Mouse (Mus musculus): ENCODE measurements around the gene Focad. TPM values are rescaled to one million over a fixed set of nuclear protein-coding genes. Genes with fewer than 3 reads are reported as not detected.

The Focad gene
- total RNA-seq, 1 experiment from 2014 or later: 12.9 TPM

DNA sequence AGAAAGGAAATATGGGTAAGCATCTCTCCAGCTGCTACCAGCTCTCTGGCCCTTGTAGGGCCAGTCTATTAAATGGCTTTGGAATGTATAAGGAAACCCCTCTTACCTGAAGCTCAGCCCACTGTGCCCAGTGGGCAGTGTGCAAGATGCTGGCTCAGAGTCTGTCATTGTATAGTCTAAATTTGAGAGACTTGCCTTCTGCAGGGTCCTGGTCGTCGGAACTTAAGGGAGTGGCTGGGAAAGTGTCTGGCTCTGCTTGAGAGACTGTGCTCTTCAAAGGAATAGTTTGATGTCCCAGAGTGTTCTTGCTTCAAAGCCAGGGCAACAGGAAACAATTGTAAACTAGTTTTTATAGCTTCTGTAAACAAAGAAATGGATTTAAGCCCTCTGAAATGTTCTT lies 41.5 kb downstream of the Focad start:
- ATAC-seq (replicated peaks in 1 of 2; ENCODE audit: insufficient read depth in 1 of 2, low FRiP score in 2 of 2, low TSS enrichment in 1 of 2, low read depth in 1 of 2, poor library complexity in 2 of 2, severe bottlenecking in 2 of 2): no peak

DNA sequence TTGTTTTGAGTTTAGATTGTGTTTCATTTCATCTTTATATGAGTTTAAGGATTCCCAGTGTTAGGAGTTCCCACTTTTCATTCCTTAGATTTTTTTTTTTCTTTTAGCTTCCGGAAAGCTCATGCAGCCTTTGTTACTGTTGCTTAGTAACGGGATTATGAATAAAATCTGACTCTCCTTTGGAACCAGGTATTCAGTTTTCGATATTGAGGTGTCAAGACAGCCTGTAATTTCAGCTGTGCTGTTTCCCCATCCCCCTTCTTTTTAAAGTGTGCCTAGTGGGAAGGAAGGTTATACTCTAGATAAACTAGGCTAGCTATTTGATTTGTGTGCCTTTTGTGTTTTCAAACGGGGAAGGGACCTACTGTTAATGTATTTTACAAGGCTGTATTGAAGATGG lies 42.1 kb downstream of the Focad start:
- ATAC-seq (replicated peaks in 1 of 2; ENCODE audit: insufficient read depth in 1 of 2, low FRiP score in 2 of 2, low TSS enrichment in 1 of 2, low read depth in 1 of 2, poor library complexity in 2 of 2, severe bottlenecking in 2 of 2): no peak

DNA sequence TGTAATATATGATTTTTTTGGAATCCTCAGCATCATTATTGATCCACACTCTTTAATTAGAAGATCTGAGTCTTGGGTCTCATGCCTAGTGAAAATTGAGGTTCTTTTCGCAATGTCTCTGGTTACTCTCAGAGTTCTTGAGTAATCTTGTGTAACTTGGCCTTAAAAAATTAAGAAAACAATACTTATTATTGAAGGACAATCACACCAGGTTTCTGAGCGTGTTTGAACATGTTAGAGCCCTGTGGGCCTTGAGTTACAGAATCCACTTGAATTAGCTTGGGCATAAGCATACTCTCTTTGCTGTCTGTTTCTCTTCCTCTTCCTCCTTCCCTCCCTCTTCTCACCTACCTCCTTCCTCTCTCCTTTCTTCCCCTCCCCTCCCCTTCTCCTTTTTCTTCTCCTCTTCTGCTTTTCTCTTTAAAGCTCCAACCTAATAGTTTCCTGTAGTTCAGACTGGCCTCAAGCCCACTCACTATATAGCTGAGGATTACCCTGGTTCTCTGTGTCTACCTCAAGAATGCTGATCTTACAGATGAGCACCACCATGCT lies 44.0 kb downstream of the Focad start:
- ATAC-seq (replicated peaks in 1 of 2; ENCODE audit: insufficient read depth in 1 of 2, low FRiP score in 2 of 2, low TSS enrichment in 1 of 2, low read depth in 1 of 2, poor library complexity in 2 of 2, severe bottlenecking in 2 of 2): no peak; a peak in 1 of 4 replicates

DNA sequence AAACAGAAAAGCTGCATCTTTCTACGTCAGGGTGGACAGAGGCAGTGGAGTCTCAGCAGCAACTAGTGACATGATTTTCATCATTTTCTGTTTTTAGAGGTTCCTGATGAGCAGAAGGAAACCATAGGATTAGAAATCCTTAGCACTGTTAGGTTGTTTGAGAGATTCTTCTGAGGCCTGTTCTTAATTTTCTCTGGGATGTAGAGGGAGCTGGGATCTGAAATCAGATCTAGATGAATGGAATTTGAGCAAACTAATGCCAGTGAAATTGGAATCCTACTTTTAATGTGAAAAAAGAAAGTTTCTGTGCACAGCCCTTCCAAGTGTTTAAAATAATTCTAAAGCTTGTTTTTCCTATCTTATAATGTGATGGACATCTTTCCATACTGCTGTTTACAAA lies 55.0 kb downstream of the Focad start:
- ATAC-seq (replicated peaks in 1 of 2; ENCODE audit: insufficient read depth in 1 of 2, low FRiP score in 2 of 2, low TSS enrichment in 1 of 2, low read depth in 1 of 2, poor library complexity in 2 of 2, severe bottlenecking in 2 of 2): no peak

DNA sequence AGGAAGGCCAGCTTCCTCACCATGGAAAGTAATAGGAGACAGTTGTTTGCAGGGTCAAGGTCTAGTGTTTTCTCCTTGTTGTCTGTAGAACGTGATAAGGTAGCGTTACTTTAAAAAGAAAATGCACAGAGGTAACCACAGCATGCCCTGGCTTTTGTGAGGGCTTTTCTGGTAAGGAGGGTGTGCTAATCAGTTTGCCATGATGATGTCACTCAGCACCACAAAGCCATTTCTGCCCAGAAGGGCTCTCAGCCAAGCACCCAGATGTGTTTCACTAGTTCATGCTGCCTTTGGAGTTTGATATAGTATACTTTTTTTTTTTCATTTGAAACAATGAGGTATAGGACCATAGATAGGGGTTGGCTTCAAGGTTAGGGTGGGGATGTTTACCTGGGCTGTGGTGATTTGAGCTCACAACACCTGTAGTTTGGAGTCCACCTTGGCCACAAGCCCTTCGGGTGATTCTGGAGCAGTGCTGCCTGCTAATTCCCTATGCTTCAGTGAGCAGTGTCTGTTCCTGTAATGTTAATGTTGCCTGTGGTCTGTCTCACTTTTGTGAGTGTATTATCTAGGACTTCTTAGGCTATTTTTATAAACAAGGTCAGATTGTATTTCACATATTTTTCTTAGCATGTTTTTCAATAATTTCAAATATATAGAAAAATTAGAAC lies 61.2 kb downstream of the Focad start:
- ATAC-seq (replicated peaks in 1 of 2; ENCODE audit: insufficient read depth in 1 of 2, low FRiP score in 2 of 2, low TSS enrichment in 1 of 2, low read depth in 1 of 2, poor library complexity in 2 of 2, severe bottlenecking in 2 of 2): no peak

DNA sequence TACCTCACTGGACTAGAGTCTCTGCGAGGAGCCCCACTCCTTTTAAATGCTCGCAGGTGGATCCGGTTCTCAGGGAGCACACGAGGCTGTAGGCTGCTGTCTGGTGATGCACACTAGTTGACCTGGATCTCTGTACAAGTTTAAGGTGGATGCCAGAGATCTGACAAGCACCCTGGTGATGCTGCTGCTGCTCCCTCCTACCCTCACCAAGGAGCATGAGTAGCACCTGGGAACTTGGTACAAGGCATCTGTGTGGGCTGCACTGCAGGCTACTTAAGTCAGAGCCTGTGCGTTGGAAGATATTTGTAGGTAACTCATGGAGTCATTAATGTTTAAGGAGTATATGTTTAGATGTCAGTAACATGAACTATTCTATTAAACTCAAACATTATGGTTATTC lies 62.5 kb downstream of the Focad start:
- no peak for ATAC-seq (replicated peaks in 1 of 2; ENCODE audit: insufficient read depth in 1 of 2, low FRiP score in 2 of 2, low TSS enrichment in 1 of 2, low read depth in 1 of 2, poor library complexity in 2 of 2, severe bottlenecking in 2 of 2)

DNA sequence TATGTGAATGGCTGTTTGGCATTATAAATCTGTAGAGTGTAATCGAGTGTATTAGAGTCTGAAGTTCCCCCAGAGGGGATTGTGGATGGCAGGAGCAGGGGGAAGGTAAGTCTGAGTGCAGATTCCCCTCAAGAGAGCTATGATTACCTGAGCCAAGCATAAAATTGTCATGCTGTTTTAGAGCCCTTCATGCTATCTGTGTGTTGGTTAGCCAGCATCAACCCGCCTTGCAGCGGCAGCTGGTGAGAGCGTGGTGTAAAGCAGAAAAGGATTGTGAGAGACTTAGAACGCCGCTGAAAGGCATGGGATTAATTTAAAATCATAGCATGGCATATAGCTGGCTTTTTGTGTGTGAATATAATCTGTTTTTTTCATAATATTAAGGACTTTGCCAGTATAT lies 63.2 kb downstream of the Focad start:
- ATAC-seq (replicated peaks in 1 of 2; ENCODE audit: insufficient read depth in 1 of 2, low FRiP score in 2 of 2, low TSS enrichment in 1 of 2, low read depth in 1 of 2, poor library complexity in 2 of 2, severe bottlenecking in 2 of 2): no peak

DNA sequence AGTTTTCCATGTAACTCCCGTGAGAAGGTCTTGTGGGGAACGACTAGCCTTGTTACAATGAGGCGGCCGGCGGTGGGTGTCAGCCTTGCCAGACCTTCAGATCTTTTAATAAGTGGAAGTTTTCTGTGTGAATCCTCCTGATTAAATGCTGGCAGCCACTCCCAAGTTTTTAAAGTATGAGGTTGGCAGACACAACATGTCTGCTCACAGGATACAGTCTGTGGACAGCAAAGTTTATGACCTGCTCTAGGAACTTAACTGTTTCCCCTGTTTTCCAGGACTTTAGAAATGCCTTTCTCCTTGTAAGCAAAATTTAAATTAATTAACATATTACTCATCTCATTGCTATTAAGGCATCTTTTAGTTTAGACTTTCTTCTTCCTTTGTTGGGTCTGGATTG lies 64.8 kb downstream of the Focad start:
- ATAC-seq (replicated peaks in 1 of 2; ENCODE audit: insufficient read depth in 1 of 2, low FRiP score in 2 of 2, low TSS enrichment in 1 of 2, low read depth in 1 of 2, poor library complexity in 2 of 2, severe bottlenecking in 2 of 2): no peak

DNA sequence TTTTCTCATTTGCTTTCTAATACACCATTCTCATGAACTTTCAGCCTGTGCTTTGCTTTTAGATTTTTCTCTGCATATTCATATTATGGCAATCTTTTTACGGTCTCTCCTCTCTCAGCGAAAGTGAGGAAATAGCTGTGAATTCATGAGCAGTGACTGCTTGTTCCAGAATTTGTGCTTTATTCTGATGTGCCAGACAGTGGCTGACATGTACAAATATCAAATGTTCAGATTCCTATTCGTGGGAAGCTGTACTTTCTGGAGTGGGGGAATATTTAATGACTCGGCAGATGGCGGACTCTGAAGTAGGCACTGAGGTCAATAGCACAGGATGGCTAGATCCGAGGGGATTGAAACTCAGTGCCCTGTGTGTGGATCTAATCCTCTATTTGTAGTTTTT lies 65.3 kb downstream of the Focad start:
- no peak for ATAC-seq (replicated peaks in 1 of 2; ENCODE audit: insufficient read depth in 1 of 2, low FRiP score in 2 of 2, low TSS enrichment in 1 of 2, low read depth in 1 of 2, poor library complexity in 2 of 2, severe bottlenecking in 2 of 2)

DNA sequence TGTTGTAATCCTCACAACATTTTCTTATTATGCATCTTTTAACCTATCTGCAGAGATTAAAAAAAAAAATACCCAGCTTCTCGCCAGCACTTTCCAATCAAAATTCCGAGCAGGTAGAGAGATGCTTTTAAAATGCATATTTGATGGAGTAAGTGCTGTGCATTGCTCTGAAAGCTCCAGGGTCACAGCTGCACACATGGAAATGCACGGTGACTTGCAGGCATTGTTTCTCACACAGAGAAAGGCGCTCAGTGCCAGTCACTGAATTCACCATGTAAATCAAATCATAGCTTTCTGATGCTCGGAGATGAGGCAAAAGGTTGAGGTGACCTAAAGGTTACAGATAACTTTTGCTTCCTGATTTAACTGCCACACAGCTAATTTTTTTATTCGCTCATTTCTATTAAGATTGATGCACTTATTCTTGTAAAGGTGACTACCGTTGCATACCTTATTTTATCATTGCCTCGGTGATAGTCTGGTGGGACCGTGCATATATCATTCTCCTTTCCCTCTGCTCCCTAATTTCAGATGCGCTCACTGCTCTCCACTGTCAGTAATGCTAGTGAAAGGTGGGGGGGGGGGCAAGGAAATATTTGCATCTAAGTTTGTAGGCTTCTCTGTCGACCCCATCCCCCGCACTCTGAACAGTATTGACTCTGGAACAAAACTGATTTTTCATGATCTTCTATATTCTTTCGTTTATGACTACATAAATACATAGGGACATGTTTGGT lies 69.2 kb downstream of the Focad start:
- no peak for ATAC-seq (replicated peaks in 1 of 2; ENCODE audit: insufficient read depth in 1 of 2, low FRiP score in 2 of 2, low TSS enrichment in 1 of 2, low read depth in 1 of 2, poor library complexity in 2 of 2, severe bottlenecking in 2 of 2)

DNA sequence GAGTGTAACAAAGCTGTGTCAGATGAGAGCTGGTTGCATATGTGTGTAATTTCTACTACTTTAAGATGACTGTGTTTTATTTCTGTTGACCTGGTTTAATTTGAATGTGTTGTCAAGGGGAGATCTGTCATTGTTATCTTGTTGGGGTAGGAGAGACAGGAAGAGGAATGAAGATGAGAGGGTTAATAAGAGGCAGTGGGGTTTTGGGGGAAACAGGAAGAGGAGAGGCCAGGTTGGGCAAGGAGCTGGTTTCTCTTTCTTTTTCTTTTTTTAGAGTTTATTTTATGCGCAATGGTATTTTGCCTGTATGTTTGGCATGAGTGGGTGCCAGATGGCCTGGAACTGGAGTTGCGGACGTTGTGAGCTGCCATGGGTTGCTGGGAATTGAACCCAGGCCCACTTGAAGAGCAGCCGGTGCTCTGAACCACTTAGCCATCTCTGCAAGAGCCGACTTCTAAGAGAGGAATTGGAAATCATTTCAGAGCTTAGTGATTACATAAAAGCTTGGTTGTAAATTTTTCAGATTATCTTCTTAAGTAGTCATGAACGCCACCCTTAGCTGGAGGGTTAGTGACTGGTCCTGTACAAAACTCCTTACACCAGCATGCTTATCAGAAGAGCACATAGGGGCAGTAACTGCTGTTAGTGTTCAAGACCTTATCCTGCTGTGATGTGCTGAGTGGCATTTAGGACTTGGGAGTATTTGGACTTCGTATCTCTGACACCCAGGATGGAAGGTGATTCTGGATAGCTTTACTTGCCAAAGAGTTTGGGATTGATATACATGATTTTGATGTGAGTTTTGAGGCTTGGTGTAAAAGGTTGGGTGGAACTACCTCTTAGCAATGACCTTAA lies 72.8 kb downstream of the Focad start:
- ATAC-seq (replicated peaks in 1 of 2; ENCODE audit: insufficient read depth in 1 of 2, low FRiP score in 2 of 2, low TSS enrichment in 1 of 2, low read depth in 1 of 2, poor library complexity in 2 of 2, severe bottlenecking in 2 of 2): peak; percentile 47 to 75; a peak in 3 of 4 replicates

DNA sequence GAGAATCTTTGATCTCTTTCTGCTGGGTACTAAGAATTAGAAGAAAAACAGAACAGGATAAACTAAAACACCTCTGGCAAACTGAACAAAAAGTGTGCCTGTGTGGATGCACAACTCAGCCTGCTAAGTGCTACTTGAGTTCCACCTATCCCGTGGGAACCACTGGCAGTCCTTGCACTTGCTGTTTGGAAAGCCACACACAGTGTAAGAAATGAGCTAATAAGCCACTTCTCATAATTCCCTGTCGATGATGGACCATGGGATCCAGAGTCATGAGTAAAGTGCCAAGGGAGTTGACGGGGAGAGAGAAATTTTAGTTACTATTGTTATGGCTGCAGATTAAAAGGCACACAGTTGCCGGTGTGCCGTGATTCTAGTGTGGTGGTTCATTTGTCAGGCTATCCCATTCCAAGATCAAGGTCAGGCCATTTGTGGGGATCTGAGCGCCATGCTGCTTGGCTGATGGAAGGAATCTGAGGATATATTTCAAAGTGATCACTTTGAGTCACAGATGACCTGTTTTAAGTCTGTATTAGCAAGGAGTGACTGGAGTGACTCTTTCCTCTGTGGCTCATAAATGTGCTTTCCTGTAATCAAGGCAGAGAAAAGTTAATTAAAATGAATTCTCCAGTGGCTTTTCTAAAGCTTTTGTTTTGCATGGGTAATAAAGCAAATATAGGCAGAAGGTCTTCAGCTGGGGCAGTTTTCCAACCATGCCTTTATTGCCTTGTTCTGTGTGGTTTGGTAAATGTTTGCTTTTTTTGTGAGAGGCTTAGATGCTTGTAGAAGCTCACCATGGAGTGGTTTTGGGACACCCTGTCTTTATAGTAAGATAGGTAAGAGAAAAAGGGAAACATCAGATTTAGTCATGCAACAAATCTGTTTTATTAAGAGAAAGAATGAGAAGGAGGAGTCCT lies 80.9 kb downstream of the Focad start:
- no peak for ATAC-seq (replicated peaks in 1 of 2; ENCODE audit: insufficient read depth in 1 of 2, low FRiP score in 2 of 2, low TSS enrichment in 1 of 2, low read depth in 1 of 2, poor library complexity in 2 of 2, severe bottlenecking in 2 of 2)

DNA sequence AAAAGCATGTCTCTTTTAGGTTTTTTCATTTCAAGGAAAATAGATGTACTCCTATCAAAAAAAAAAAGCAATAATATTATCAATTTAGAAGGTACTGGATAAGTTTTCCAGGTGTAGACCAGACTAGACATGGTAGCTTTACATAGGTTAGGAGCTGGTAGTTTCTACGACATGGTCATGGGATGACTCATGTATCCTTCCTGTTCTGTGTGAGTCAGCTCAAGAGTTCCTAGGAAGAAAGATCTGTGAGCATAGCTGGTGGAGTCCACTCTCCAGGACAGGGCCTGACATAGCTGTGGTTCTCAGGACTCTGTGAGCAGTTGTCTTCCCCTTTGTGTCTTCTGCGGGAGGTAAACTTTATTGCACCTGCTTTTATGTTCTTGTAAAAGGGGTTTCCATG lies 84.9 kb downstream of the Focad start:
- ATAC-seq (replicated peaks in 1 of 2; ENCODE audit: insufficient read depth in 1 of 2, low FRiP score in 2 of 2, low TSS enrichment in 1 of 2, low read depth in 1 of 2, poor library complexity in 2 of 2, severe bottlenecking in 2 of 2): no peak

DNA sequence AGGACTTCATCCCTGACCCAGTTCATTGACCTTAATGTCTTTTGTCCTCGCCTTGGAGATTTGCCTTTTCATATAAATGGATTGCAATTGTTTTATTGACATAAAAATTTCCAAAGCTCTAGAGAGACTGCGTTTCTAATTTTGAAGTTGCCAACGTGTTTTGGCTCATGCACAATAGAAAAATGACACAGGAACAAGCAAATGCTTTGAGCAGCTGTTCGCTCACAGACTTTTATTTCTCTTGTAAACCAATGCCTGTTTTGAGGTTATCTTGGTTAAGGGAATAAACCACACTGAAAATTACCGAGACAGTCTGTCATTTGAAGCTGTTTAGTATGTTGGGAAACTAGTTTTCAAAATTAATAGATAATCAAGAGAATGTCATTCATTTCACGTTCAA lies 89.9 kb downstream of the Focad start:
- no peak for ATAC-seq (replicated peaks in 1 of 2; ENCODE audit: insufficient read depth in 1 of 2, low FRiP score in 2 of 2, low TSS enrichment in 1 of 2, low read depth in 1 of 2, poor library complexity in 2 of 2, severe bottlenecking in 2 of 2)

DNA sequence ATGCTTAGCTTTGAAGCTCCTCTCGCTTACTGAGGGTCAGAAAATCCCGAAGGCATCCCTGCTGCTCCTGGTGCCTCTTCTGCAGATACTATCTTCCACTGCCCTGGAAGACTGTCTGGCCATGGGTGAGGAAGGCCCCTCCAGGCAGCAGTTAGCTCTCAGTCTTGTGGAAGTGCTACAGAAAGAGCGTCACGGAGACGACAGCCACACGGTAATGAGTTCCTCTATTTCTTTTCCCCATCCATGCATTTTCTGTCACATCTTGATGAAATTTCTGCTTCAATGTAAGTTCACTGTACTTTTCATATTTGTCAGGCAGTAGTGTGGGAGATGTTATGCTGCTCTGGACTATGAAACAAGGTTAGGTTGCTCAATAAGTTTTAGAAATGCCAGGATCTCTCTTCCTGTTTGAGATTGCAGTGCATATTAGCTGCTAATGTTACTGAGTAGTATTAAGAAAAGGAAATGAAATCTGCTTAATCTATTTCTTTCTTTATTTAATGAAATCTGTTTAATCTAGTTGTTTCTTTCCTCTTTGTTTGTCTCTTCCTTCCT lies 91.5 kb downstream of the Focad start:
- ATAC-seq (replicated peaks in 1 of 2; ENCODE audit: insufficient read depth in 1 of 2, low FRiP score in 2 of 2, low TSS enrichment in 1 of 2, low read depth in 1 of 2, poor library complexity in 2 of 2, severe bottlenecking in 2 of 2): no peak

DNA sequence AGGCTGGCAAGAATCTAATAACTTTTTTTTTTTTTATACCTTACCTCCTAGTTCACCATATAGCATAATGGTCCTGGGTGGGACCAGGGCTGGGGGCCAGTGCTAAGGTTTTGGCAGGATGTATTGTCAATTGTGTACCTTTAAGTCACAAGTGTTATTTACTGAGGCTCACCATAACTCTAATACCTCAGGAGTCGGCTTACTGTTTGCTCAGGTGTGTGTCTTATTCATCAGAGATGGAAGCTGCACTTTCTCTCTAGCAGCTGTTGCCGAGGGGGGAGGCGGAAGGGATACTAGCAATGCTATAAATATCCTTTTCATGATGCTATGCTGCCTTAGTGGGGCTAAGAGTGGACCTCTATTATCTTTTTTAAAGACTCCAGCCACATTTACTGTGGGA lies 93.2 kb downstream of the Focad start:
- no peak for ATAC-seq (replicated peaks in 1 of 2; ENCODE audit: insufficient read depth in 1 of 2, low FRiP score in 2 of 2, low TSS enrichment in 1 of 2, low read depth in 1 of 2, poor library complexity in 2 of 2, severe bottlenecking in 2 of 2)

DNA sequence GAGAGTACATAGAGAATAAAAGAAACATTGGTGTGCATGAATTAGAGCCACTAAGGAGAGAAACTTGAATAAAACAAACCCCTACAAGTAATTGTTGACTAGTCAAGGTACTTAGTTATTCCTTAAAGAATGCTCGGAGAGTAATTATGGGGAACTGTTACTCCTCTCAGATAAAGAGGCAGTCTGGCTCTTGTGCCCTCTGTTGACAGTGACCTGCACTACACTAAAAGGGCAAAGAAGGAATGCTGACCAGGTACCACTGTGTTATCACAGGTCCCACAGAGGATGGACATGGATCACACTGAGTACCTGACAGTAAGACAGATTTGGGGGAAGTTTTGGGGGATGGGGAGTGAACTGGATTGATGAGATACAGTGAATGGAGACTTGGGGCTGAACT lies 95.1 kb downstream of the Focad start:
- 0 out of 4 replicates have a peak, but pooled peaks of 1 of the 2 experiments have one; percentile 42 for ATAC-seq (replicated peaks in 1 of 2; ENCODE audit: insufficient read depth in 1 of 2, low FRiP score in 2 of 2, low TSS enrichment in 1 of 2, low read depth in 1 of 2, poor library complexity in 2 of 2, severe bottlenecking in 2 of 2)

Measured in hematopoietic stem cell, adult 5-6 weeks (primary cell).